Comparison of ENCODE assay signal across 9 mouse cellular contexts in the genomic region with DNA sequence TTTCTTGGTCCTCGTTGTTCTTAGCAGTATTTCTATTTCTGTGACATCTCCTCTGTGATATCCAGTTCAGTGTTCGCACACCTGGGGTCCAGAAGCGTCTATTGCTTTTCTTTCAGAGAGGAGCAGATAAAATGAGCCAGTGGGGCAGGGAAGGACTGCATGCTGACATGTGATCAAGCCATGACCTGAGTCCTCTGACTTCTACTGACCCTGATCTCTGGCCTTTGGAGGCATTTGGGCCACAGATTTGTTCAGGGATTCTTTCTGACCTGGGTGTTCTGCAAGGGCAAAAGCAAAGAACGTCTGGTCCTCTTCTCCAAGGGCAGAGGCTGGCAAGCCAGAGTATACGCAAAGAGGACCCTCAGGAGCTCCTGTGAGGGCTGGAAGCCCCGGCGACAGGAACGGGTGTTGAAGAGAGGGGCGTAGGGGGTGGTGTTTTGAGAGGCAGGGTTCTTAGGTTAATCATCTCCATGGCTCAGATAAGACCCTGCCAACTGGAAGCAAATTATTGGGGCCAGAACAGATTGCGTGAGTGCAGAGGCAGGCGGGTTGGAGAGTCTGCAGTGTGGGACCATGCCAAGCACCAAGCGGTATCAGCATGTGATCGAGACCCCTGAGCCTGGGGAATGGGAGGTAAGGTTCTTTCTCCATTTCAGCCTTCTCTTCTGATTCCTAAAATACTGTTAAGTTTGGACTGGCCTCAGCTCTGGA. TPM values are rescaled to one million over a fixed set of nuclear protein-coding genes. Genes with fewer than 3 reads are reported as not detected.
DNase-seq lines count a peak whose midpoint lies in the region; ATAC-seq and TF ChIP-seq lines count a peak whose summit lies in the region.
"Had no signal": no experiment of that assay in that cellular context is flagged by ENCODE, and none has a peak within 500 bp of the region (broad histone marks: within the 10 kb centered on the region; RNA-seq: fewer than 3 reads in every experiment).

A gene (plus strand): TSS at position 397 of the 711 bp plus-strand sequence.

- H3K4me1 ChIP-seq in kidney, embryonic 16.5 days (ENCODE audit: insufficient read depth, low read length), result peaks cover 10% of the 10 kb centered on the region
- H3K4me1 ChIP-seq in hindbrain, embryonic 10.5 days (replicated peaks), result peaks cover 27% of the 10 kb centered on the region
- peaks cover 21% of the 10 kb centered on the region for H3K4me1 ChIP-seq in liver, embryonic 12.5 days
- H3K4me1 ChIP-seq in stomach, embryonic 15.5 days, result peaks cover 6% of the 10 kb centered on the region; the same call in 1 of the 2 replicates
- H3K4me1 ChIP-seq in cerebellum, adult 2 months (ENCODE audit: control insufficient read depth, insufficient read depth, low read length), result peaks cover 5% of the 10 kb centered on the region; the same call in 1 of the 2 replicates

- no peaks in the 10 kb centered on the region for H3K36me3 ChIP-seq in kidney, embryonic 16.5 days (ENCODE audit: insufficient read depth, low read length)
- peaks cover 21% of the 10 kb centered on the region for H3K36me3 ChIP-seq in hindbrain, embryonic 10.5 days
- no peaks in the 10 kb centered on the region for H3K36me3 ChIP-seq in liver, embryonic 12.5 days
- H3K36me3 ChIP-seq in stomach, embryonic 15.5 days, result no peaks in the 10 kb centered on the region

- no peak for DNase-seq in kidney, postnatal 10 days
- DNase-seq in hindbrain, embryonic 10.5 days (ENCODE audit: low spot score), result no peak
- DNase-seq in cerebellum, adult 2 months, result no peak
- DNase-seq in cerebellum, adult 11 months, result no peak
- DNase-seq: right cerebral cortex, postnatal 14 days had no signal

- WGBS in kidney, embryonic 16.5 days, result 68% methylated on average over 13 of the region's 13 CpGs
- 78% methylated on average over 13 of the region's 13 CpGs for WGBS in hindbrain, embryonic 10.5 days
- WGBS in liver, embryonic 12.5 days (ENCODE audit: insufficient replicate concordance), result 53% methylated on average over 13 of the region's 13 CpGs
- 55% methylated on average over 13 of the region's 13 CpGs for WGBS in stomach, embryonic 15.5 days
- WGBS in cerebellum, adult 2 months, result 70% methylated on average over 13 of the region's 13 CpGs

- peak within 1 kb of the TSS; percentile 82; the same call in 1 of the 2 replicates for H3K4me3 ChIP-seq in kidney, embryonic 16.5 days (ENCODE audit: low read length)
- peak within 1 kb of the TSS; percentile 86 for H3K4me3 ChIP-seq in hindbrain, embryonic 10.5 days
- no peak within 1 kb of the TSS for H3K4me3 ChIP-seq in liver, embryonic 12.5 days
- H3K4me3 ChIP-seq in stomach, embryonic 15.5 days (replicated peaks), result no peak within 1 kb of the TSS
- H3K4me3 ChIP-seq in cerebellum, adult 2 months (replicated peaks; ENCODE audit: insufficient read depth, low read depth, low read length), result no peak within 1 kb of the TSS

- TF ChIP-seq CTCF in cerebellum, adult 2 months (IDR thresholded peaks at IDR 0.05; ENCODE audit: borderline replicate concordance, insufficient read depth, low read depth, low read length), result no peak

- no peak within 1 kb of the TSS; the same call in 1 of the 2 replicates for H3K9ac ChIP-seq in kidney, embryonic 16.5 days (replicated peaks; ENCODE audit: low read length)
- H3K9ac ChIP-seq in liver, embryonic 12.5 days, result no peak within 1 kb of the TSS
- no peak within 1 kb of the TSS for H3K9ac ChIP-seq in stomach, embryonic 15.5 days

- no peaks in the 10 kb centered on the region for H3K27me3 ChIP-seq in kidney, embryonic 16.5 days (ENCODE audit: insufficient read depth, low read length)
- H3K27me3 ChIP-seq in hindbrain, embryonic 10.5 days (ENCODE audit: insufficient read depth, poor library complexity, severe bottlenecking), result peaks cover 4% of the 10 kb centered on the region; the same call in 1 of the 2 replicates
- H3K27me3 ChIP-seq in liver, embryonic 12.5 days (replicated peaks), result peaks cover 60% of the 10 kb centered on the region
- no peaks in the 10 kb centered on the region for H3K27me3 ChIP-seq in stomach, embryonic 15.5 days (replicated peaks)
- no peaks in the 10 kb centered on the region for H3K27me3 ChIP-seq in cerebellum, adult 2 months (ENCODE audit: control insufficient read depth, insufficient read depth, low read length)

- TF ChIP-seq POLR2A in cerebellum, adult 2 months (IDR thresholded peaks at IDR 0.05; ENCODE audit: borderline replicate concordance, insufficient read depth, low read length), result no peak

- no peaks in the 10 kb centered on the region for H3K9me3 ChIP-seq in kidney, embryonic 16.5 days (ENCODE audit: low read length)
- no peaks in the 10 kb centered on the region for H3K9me3 ChIP-seq in hindbrain, embryonic 10.5 days
- no peaks in the 10 kb centered on the region for H3K9me3 ChIP-seq in liver, embryonic 12.5 days (replicated peaks)
- no peaks in the 10 kb centered on the region for H3K9me3 ChIP-seq in stomach, embryonic 15.5 days

- ATAC-seq in kidney, embryonic 16.5 days (ENCODE audit: low FRiP score, low TSS enrichment), result no peak
- peak; percentile 23 for ATAC-seq in liver, embryonic 12.5 days
- ATAC-seq in stomach, embryonic 15.5 days (ENCODE audit: insufficient read depth, low FRiP score, low read depth), result no peak
- ATAC-seq in megakaryocyte-erythroid progenitor cell, adult 5-6 weeks (replicated peaks; ENCODE audit: low FRiP score, low TSS enrichment, poor library complexity, severe bottlenecking), result no peak

- H3K4me2 ChIP-seq in kidney, embryonic 16.5 days (replicated peaks; ENCODE audit: low read depth, low read length), result peak within 1 kb of the TSS; percentile 98
- peak within 1 kb of the TSS; percentile 89; the same call in 1 of the 2 replicates for H3K4me2 ChIP-seq in liver, embryonic 12.5 days
- peak within 1 kb of the TSS; percentile 87; the same call in 1 of the 2 replicates for H3K4me2 ChIP-seq in stomach, embryonic 15.5 days

- H3K27ac ChIP-seq in kidney, embryonic 16.5 days (ENCODE audit: low read length), result no peak within 1 kb of the TSS
- no peak within 1 kb of the TSS for H3K27ac ChIP-seq in hindbrain, embryonic 10.5 days
- peak within 1 kb of the TSS; percentile 33; the same call in 1 of the 2 replicates for H3K27ac ChIP-seq in liver, embryonic 12.5 days
- no peak within 1 kb of the TSS for H3K27ac ChIP-seq in stomach, embryonic 15.5 days
- no peak within 1 kb of the TSS for H3K27ac ChIP-seq in cerebellum, adult 2 months (ENCODE audit: insufficient read depth, low read length)

RNA-seq across cellular contexts. Expression of the gene that starts here (rescaled TPM):
- 0.24 and 0.45 TPM in 2 replicates for polyA plus RNA-seq in kidney, embryonic 16.5 days (2015; fragmentation: Nextera tagmentation; extraction: Ambion mirVana)
- polyA plus RNA-seq in hindbrain, embryonic 10.5 days (2016; fragmentation: Nextera tagmentation; extraction: Ambion mirVana), result 0.14 TPM in 1 of 2 replicates, not detected in the other
- polyA plus RNA-seq in liver, embryonic 12.5 days (2016; fragmentation: Nextera tagmentation; extraction: Ambion mirVana), result 10.3 and 11.2 TPM in 2 replicates
- 0.86 and 1.4 TPM in 2 replicates for polyA plus RNA-seq in stomach, embryonic 15.5 days (2015; fragmentation: Nextera tagmentation; extraction: Ambion mirVana)
- not detected in 2 replicates for total RNA-seq in megakaryocyte-erythroid progenitor cell, adult 5-6 weeks (2014; fragmentation: Nextera tagmentation)
- not detected in 2 replicates for total RNA-seq in megakaryocyte-erythroid progenitor cell, adult 5-6 weeks (2017)
- polyA plus RNA-seq in cerebellum, adult 2 months (2012; rRNA removed), result 1.2 and 1.4 TPM in 2 replicates

Comparison
In these comparisons a context has a peak if more than half of its experiments do, and no peak if none do; other contexts are left out.
1. H3K4me3 ChIP-seq: peak in kidney, embryonic 16.5 days (single experiment) and hindbrain, embryonic 10.5 days (single experiment); none in liver, embryonic 12.5 days (single experiment), stomach, embryonic 15.5 days (single experiment) and cerebellum, adult 2 months (single experiment).
2. Peak in every context shown above with its lines, with median percentiles within 50 percentile points of each other: H3K4me2 ChIP-seq.